Mouse (Mus musculus) layer of hippocampus, postnatal 36 days (tissue): ENCODE measurements at regions not wholly inside any gene's neighbourhood (a gene's known extent, or its start where the extent isn't known, plus 50 kb on each side); places are given as distances from the start of the nearest gene placed in this dataset.

Experiments used
- DNase-seq, 2 experiments: peaks; one replicate each; pipeline ENCODE4 v3.0.0; 2022

DNA sequence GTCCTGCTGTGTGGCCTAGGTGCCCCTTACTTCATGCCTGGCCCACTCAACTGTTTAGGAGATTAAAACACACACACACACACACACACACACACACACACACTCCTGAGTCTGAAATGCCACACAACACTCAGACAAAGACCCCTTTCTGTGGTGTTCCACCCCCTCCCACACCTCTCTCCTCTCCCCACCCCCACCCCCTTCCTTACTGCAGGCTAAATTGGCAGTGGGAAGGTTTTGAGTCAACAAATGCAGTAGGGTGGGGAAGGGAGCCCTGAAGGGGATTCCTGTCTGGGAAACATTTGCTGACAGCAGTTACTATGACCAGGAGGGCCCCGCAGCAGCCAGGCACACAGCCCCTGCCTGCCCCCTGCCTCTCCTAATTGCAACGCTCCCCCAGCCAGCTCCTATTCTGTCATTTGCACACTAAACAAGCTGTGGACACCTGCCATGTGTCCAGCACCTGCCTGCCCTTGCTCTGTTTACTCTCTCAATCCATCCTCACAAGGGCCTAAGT lies 69.5 kb downstream of the Ephb3 start:
- no peak for DNase-seq

- no peak for DNase-seq
Observed at GRCm38 (mm10) chr16:21277789-21278342, 73.3 kb downstream of the Ephb3 start.

DNA sequence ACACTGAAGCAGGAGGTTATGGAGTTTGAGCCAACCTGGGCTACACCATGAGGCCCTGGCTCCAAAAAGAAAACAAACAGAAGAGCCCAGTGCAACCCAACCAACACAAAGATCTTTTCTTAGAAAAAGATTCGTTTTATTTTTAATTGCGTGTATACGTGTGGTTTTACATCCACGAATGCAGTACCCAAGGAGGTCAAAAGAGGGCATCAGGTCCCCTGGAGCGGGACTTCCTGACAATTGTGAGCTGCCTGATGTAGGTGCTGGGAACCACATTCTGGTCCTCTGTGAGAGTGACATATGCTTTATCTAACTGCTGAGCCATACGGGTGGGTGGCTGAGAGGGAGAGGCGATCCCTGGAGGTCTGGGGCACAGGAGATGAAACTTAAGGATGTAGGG lies 73.8 kb downstream of the Ephb3 start:
- no peak for DNase-seq

DNA sequence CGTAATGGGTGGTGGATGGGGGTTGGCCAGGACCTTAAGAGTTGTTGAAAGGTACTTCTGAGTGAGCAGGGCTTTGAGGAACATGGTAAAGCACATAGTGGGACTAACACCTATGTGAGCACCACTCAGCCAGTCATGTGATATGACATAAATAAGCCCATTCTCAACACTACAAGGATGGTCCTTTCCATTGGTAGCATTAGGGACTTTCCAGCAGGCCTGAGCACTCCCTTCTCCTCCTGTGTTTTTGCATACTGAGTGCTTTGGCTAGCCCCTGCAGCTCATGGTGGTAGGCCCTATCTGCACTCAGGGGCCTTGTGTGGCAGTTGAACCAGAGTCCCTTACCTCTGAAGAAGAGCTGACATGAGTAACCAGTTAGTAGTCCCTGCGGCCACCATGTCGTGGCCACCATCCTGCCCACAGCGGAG lies 75.7 kb downstream of the Ephb3 start:
- DNase-seq = no peak

- no peak for DNase-seq
Observed at GRCm38 (mm10) chr16:21281958-21282730, 77.6 kb downstream of the Ephb3 start.

- no peak for DNase-seq
Observed at GRCm38 (mm10) chr16:21286099-21286498, 81.5 kb downstream of the Ephb3 start.

DNA sequence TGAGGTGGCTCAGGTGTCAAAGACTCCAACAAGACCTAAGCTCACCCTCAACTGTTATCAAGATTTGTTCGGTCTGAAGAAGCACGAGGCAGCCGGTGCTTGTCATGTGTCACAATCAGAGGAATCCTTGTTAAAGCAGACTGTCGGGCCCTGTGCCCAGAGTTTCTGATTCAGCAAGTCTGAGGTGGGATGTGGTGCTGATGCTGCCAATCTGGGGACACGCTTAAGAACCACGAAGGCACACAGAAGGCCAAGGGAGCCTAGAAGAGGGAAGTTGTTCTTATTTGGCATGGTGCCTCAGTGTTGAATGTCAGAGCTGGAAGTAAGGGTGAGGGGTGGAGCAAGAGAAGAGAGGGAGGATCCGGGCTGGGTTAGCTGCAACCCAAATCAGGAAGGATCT lies 85.0 kb downstream of the Ephb3 start:
- peak; percentile 60 to 67 for DNase-seq

DNA sequence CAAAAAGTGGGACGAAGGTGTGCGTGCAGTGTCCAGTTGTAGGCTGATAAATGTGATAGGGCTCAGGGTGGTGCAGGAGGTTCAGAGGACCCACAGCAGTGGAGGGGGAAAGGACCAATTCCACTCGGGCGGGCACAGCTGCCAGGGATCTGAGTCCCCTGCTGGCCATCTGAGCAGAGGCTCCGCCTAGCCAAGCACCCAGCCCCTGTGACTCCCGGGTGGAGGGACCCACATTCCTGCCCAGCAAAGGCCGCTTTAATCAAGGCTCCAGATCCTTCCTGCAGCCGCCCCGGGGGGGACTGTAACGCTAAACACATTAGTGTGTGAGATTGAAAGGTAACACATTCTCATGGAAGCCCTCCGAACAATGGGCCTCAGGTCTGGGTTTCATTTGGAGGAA lies 88.5 kb downstream of the Ephb3 start:
- no peak for DNase-seq

DNA sequence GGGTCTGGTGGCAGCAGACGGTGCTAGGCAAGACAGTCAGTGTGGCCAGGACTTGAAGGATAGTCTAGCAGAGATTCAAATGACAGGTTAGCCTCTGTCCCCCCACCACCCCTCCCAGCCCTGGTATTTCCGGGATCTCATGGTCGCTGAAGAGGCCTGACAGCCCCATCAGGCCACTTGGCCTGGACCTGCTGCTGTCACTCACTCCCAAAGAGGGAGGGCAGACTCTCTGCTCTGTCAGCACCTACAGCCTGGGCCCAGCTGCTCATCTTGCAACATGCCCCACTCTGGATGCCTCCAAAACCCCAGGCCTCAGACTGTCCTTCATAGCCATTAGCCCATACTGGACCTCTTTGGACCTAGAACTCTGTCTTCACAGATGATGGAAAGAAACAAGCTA lies 89.0 kb downstream of the Ephb3 start:
- DNase-seq = no peak

DNA sequence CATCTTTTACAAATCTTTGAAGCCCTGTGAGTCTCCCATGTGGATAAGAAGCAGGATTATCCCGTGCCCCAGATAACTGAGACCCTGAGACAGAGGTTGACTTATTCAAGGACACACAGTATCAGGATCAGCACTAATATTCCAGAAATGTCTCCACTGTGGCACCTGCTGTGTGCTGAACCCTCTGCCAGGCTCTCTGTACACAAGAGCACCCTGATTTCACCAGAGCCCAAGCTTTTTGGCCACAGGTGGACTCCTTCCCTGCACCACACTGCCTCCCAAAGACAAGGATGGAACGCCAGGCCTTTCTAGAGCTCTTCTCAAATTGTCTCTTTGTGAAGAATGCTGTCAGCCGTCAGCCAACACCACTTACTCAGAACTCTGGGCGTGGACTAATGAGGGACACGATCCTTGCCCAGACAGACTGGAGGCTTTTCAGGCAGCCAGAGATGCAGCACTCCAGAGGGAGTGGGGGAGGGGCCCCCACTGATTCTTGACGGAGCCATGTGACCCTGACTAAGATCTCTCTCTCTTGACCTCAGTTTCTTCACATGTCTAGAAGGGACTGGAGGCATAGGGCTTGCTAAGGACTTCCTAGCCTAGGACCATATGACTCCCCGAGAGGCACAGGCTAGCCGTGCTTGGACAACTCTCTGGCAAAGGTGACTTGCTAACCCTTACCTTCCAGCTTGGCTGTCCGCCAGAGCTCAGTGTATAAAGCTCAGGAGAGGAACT lies 90.3 kb downstream of the Ephb3 start:
- DNase-seq = no peak

DNA sequence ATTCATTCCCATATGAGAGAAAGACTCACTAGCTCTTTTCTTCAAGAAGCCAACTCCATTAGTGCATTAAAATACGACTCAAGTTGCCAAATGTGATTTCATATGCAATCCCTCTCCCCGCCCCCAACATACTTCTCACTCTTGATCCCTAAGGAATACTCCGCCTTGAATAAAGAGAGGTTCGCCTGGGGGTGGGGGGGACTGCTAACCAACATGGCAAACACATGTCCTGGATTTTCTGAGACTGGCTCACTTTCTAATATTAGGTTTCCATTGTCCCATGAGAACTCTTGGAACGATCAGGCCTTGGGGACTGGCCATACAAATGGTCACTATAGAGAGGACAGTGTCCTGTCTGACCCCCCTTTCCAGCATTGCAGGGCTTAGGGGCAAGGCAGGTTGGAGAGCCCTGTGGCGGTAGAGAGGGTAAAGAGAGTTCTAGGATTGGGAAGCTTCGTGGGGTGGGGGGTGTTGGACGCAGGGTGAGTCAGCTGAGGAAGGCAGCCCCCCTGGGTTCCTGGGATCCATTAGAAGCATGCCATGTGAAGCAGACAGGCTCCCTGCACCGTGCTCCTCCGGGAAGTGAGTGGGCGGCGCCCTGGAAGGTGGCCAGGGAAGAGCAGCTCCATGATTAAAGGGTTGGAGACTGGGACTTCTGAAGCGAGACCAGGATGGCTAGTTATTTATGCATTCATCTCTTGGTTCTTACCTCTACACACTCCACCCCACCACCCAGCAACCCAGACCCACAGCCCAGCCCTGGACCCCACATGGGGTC lies 91.6 kb downstream of the Ephb3 start:
- DNase-seq = no peak

GRCm38 (mm10) chr16:21296786-21297185 lies 92.2 kb downstream of the Ephb3 start:
- DNase-seq = no peak

- no peak for DNase-seq
Observed at GRCm38 (mm10) chr16:21298866-21299265, 94.3 kb downstream of the Ephb3 start.

DNA sequence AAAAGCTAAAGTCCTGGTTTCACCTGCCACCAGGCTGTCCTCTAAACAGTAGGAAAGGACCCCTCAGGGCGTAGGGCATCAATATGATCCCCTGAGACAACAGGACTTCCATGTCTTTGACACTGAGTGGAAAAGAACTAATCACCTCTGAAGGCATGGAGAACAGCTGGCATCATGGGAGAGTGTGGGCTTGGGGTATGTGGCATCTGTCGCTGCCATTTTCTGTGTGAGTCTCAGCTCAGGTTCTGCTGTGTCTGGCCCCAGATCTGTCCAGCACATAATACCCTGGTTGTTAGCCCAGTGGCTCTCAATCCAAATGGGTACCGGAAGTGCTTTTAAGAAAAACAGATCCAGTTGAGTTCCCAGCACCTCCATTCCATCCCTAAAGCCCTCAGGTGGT lies 101.3 kb downstream of the Ephb3 start:
- no peak for DNase-seq

DNA sequence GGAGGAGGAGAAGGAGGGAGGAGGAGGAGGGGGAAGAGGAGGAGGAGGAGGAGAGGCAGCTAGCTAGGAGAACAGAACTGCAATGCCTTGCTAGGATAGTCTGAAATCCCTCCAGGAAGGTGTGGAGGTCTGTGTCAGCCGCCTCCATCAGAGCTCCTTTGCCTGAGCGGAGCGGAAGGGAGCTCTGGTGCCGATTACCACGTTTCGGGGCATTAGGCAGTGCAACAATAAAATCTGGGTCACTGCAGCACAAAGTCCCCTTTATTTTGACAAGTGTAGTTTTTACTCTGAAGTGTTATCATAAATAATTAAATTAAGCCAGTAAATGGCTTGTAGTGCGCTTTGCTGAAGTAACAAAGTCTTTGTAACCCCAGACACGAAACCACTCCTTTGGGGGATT lies 104.0 kb downstream of the Ephb3 start:
- no peak for DNase-seq

- DNase-seq = peak; percentile 45 to 66
Observed at GRCm38 (mm10) chr16:21310636-21311615, 106.4 kb downstream of the Ephb3 start.

DNA sequence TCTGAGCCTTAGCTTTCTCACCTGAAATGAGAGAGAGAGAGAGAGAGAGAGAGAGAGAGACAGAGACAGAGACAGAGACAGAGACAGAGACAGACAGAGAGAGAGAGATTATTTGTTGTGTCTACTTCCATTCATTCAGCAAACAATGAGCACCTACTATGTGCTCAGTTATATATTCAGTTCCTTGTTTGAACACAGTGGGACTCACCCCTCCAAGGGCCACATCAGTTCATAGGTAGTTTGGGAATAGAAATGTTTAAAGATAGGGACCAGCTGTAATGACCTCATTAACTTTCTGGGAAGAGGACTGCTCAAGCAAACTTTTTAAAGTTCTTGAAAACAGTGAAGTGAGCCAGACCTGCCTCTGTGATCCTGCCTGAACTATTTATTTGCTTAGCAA lies 107.2 kb downstream of the Ephb3 start:
- DNase-seq = no peak

DNA sequence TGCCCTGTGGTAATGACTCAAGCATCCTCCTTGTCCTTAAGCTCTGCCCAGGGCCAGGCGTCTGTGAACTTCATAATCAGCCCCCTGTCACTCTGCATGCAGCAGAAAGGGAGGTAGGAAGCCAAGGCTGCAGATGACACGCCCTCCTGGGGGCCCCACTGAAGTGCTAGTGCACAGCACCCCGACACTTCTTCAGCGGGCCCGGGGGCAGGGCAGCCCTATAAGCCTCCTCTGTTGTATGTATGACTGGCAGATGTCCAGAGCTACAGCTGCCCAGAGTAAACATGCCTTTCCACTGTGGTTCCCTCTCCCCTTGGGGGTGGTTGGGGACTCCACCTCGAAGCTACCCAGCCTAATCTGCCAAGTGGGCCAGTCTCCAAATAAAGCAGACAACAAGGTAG lies 107.2 kb upstream of the Vps8 start:
- no peak for DNase-seq

GRCm38 (mm10) chr16:21318009-21318639 lies 104.8 kb upstream of the Vps8 start:
- no peak for DNase-seq

DNA sequence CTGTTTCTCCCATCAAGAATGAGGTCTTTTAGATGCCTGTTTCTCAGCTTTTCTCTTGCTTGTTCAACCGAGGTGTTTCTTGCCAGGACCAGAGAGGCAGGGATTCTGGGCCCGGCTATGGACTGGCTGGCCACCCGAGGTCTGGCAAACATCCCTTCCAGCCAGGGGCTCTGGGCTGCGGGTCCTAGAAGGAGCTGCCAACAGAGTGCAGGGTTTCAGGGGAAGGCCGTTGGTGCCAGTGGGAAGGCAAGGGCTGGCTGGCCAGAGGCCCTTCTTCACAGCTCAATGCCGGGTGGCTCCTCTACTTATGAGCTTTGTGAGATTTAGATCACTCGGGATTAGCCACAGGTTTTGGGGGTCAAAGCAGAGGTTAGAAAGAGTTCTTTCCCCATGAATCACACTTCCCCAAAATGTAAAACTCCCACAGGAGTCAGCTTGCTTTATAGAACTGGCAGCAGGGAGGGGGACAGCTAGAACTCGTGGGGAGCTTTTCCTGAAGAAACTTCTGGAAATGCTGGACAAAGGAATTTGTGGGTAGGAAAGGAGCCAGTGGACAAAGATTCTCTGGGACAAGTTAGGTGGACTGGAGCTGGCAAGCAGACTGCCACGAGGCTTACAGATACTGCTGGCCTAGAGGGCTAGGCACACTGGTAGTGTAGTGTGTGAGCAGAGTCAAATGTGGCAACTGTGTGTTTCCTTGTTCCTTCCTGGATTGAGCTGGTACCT lies 104.1 kb upstream of the Vps8 start:
- peak; percentile 42 to 65 for DNase-seq
